Mouse (Mus musculus): ENCODE results near the gene Peak1. TPM values are rescaled to one million over a fixed set of nuclear protein-coding genes. Genes with fewer than 3 reads are reported as not detected.
A peak's percentile ranks its signal among the peaks of the same experiment; 100 is the strongest.
"Not testable (repeated sequence)": the region's sequence is repeated elsewhere in the genome, so short reads cannot be mapped to it uniquely, and the experiment has no call there.

Gene Peak1
- polyA plus RNA-seq, 1 experiment from 2014 or later: 5.5 TPM

- H3K9me3 ChIP-seq (ENCODE audit: control insufficient read depth, low read length); H3K36me3 ChIP-seq (ENCODE audit: control insufficient read depth, insufficient read depth); H3K9ac ChIP-seq (replicated peaks; ENCODE audit: low read depth, low read length); H3K4me1 ChIP-seq (replicated peaks; ENCODE audit: control insufficient read depth, insufficient read depth, low read length); H3K27me3 ChIP-seq (replicated peaks; ENCODE audit: control insufficient read depth, insufficient read depth, low read length); H3K27ac ChIP-seq (ENCODE audit: low read length): not testable (repeated sequence)
- WGBS: 12% methylated on average over 24 of the region's 45 CpGs
- H3K4me2 ChIP-seq (ENCODE audit: low read length): peak overlapping the region; percentile 42
- peak overlapping the region; percentile 26 for H3K4me3 ChIP-seq (replicated peaks; ENCODE audit: low read length)
- ATAC-seq: peak; percentile 100
Measured at GRCm38 (mm10) chr9:56223429-56224051, 194.3 kb downstream of the Peak1 start.

GRCm38 (mm10) chr9:56218860-56219259 lies 199.0 kb downstream of the Peak1 start:
- Histone ChIP-seq H3K4me2 (ENCODE audit: low read length) (no peak overlapping the region), H3K4me1 (replicated peaks; ENCODE audit: control insufficient read depth, insufficient read depth, low read length) (no peaks in the 10 kb centered on the region), H3K27me3 (replicated peaks; ENCODE audit: control insufficient read depth, insufficient read depth, low read length) (0 out of 2 replicates have a peak, but pooled peaks cover 5% of the 10 kb centered on the region), H3K9me3 (ENCODE audit: control insufficient read depth, low read length) (no peaks in the 10 kb centered on the region), H3K27ac (ENCODE audit: low read length) (no peak overlapping the region), H3K4me3 (replicated peaks; ENCODE audit: low read length) (no peak overlapping the region), H3K36me3 (ENCODE audit: control insufficient read depth, insufficient read depth) (no peaks in the 10 kb centered on the region), H3K9ac (replicated peaks; ENCODE audit: low read depth, low read length) (no peak overlapping the region)
- WGBS: 85% methylated on average over 2 of the region's 2 CpGs
- ATAC-seq: no peak

GRCm38 (mm10) chr9:56218043-56218442 lies 199.8 kb downstream of the Peak1 start:
- Histone ChIP-seq H3K9ac (replicated peaks; ENCODE audit: low read depth, low read length) (no peak overlapping the region), H3K27ac (ENCODE audit: low read length) (no peak overlapping the region), H3K4me3 (replicated peaks; ENCODE audit: low read length) (no peak overlapping the region), H3K4me2 (ENCODE audit: low read length) (no peak overlapping the region), H3K27me3 (replicated peaks; ENCODE audit: control insufficient read depth, insufficient read depth, low read length) (0 out of 2 replicates have a peak, but pooled peaks cover 5% of the 10 kb centered on the region), H3K36me3 (ENCODE audit: control insufficient read depth, insufficient read depth) (no peaks in the 10 kb centered on the region), H3K4me1 (replicated peaks; ENCODE audit: control insufficient read depth, insufficient read depth, low read length) (0 out of 2 replicates have a peak, but pooled peaks cover 3% of the 10 kb centered on the region), H3K9me3 (ENCODE audit: control insufficient read depth, low read length) (no peaks in the 10 kb centered on the region)
- 90% methylated on average over 2 of the region's 2 CpGs for WGBS
- no peak for ATAC-seq

GRCm38 (mm10) chr9:56217386-56217785 lies 200.5 kb downstream of the Peak1 start:
- H3K9ac ChIP-seq (replicated peaks; ENCODE audit: low read depth, low read length): no peak overlapping the region
- no peak overlapping the region for H3K27ac ChIP-seq (ENCODE audit: low read length)
- 0 out of 2 replicates have a peak, but pooled peaks cover 3% of the 10 kb centered on the region for H3K4me1 ChIP-seq (replicated peaks; ENCODE audit: control insufficient read depth, insufficient read depth, low read length)
- H3K4me2 ChIP-seq (ENCODE audit: low read length): no peak overlapping the region
- H3K36me3 ChIP-seq (ENCODE audit: control insufficient read depth, insufficient read depth): no peaks in the 10 kb centered on the region
- 67% methylated on average over 1 of the region's 1 CpGs for WGBS
- H3K27me3 ChIP-seq (replicated peaks; ENCODE audit: control insufficient read depth, insufficient read depth, low read length): 0 out of 2 replicates have a peak, but pooled peaks cover 1% of the 10 kb centered on the region
- no peak for ATAC-seq
- no peaks in the 10 kb centered on the region for H3K9me3 ChIP-seq (ENCODE audit: control insufficient read depth, low read length)
- no peak overlapping the region for H3K4me3 ChIP-seq (replicated peaks; ENCODE audit: low read length)

GRCm38 (mm10) chr9:56213451-56214291 lies 204.2 kb downstream of the Peak1 start:
- Histone ChIP-seq H3K9me3 (ENCODE audit: control insufficient read depth, low read length) (no peaks in the 10 kb centered on the region), H3K27ac (ENCODE audit: low read length) (no peak overlapping the region), H3K4me2 (ENCODE audit: low read length) (peak overlapping the region; percentile 45), H3K4me1 (replicated peaks; ENCODE audit: control insufficient read depth, insufficient read depth, low read length) (0 out of 2 replicates have a peak, but pooled peaks cover 3% of the 10 kb centered on the region), H3K4me3 (replicated peaks; ENCODE audit: low read length) (peak overlapping the region; percentile 22), H3K27me3 (replicated peaks; ENCODE audit: control insufficient read depth, insufficient read depth, low read length) (no peaks in the 10 kb centered on the region), H3K9ac (replicated peaks; ENCODE audit: low read depth, low read length) (peak overlapping the region; percentile 41; the same call in 1 of the 2 replicates), H3K36me3 (ENCODE audit: control insufficient read depth, insufficient read depth) (no peaks in the 10 kb centered on the region)
- 6% methylated on average over 11 of the region's 11 CpGs for whole genome bisulfite sequencing
- peak; percentile 83 for ATAC-seq

- 82% methylated on average over 8 of the region's 8 CpGs for WGBS
- H3K27ac ChIP-seq (ENCODE audit: low read length): no peak overlapping the region
Measured at GRCm38 (mm10) chr9:56208817-56209216, 209.1 kb downstream of the Peak1 start.

GRCm38 (mm10) chr9:56207516-56207915 lies 210.4 kb downstream of the Peak1 start:
- no peaks in the 10 kb centered on the region for H3K4me1 ChIP-seq (replicated peaks; ENCODE audit: control insufficient read depth, insufficient read depth, low read length)
- H3K27ac ChIP-seq (ENCODE audit: low read length): no peak overlapping the region
- H3K4me3 ChIP-seq (replicated peaks; ENCODE audit: low read length): no peak overlapping the region
- no peak overlapping the region for H3K4me2 ChIP-seq (ENCODE audit: low read length)
- no peaks in the 10 kb centered on the region for H3K27me3 ChIP-seq (replicated peaks; ENCODE audit: control insufficient read depth, insufficient read depth, low read length)
- 78% methylated on average over 5 of the region's 5 CpGs for WGBS
- no peaks in the 10 kb centered on the region for H3K9me3 ChIP-seq (ENCODE audit: control insufficient read depth, low read length)
- no peak for ATAC-seq
- H3K9ac ChIP-seq (replicated peaks; ENCODE audit: low read depth, low read length): no peak overlapping the region
- H3K36me3 ChIP-seq (ENCODE audit: control insufficient read depth, insufficient read depth): no peaks in the 10 kb centered on the region

More at GRCm38 (mm10) chr9:56208817-56209216, 209.1 kb downstream of the Peak1 start:
- no peaks in the 10 kb centered on the region for H3K9me3 ChIP-seq (ENCODE audit: control insufficient read depth, low read length)
- H3K36me3 ChIP-seq (ENCODE audit: control insufficient read depth, insufficient read depth): no peaks in the 10 kb centered on the region
- 0 out of 2 replicates have a peak, but pooled peaks cover 3% of the 10 kb centered on the region for H3K4me1 ChIP-seq (replicated peaks; ENCODE audit: control insufficient read depth, insufficient read depth, low read length)
- H3K9ac ChIP-seq (replicated peaks; ENCODE audit: low read depth, low read length): no peak overlapping the region
- no peaks in the 10 kb centered on the region for H3K27me3 ChIP-seq (replicated peaks; ENCODE audit: control insufficient read depth, insufficient read depth, low read length)
- no peak for ATAC-seq
- no peak overlapping the region for H3K4me3 ChIP-seq (replicated peaks; ENCODE audit: low read length)
- H3K4me2 ChIP-seq (ENCODE audit: low read length): no peak overlapping the region

- H3K9ac ChIP-seq (replicated peaks; ENCODE audit: low read depth, low read length): no peak overlapping the region
- 94% methylated on average over 10 of the region's 10 CpGs for WGBS
- no peaks in the 10 kb centered on the region for H3K27me3 ChIP-seq (replicated peaks; ENCODE audit: control insufficient read depth, insufficient read depth, low read length)
- H3K4me3 ChIP-seq (replicated peaks; ENCODE audit: low read length): no peak overlapping the region
- H3K4me2 ChIP-seq (ENCODE audit: low read length): no peak overlapping the region
- no peak for ATAC-seq
- H3K9me3 ChIP-seq (ENCODE audit: control insufficient read depth, low read length): no peaks in the 10 kb centered on the region
- no peak overlapping the region for H3K27ac ChIP-seq (ENCODE audit: low read length)
- H3K36me3 ChIP-seq (ENCODE audit: control insufficient read depth, insufficient read depth): no peaks in the 10 kb centered on the region
- H3K4me1 ChIP-seq (replicated peaks; ENCODE audit: control insufficient read depth, insufficient read depth, low read length): no peaks in the 10 kb centered on the region
Measured at GRCm38 (mm10) chr9:56207083-56207482, 210.8 kb downstream of the Peak1 start.

- Histone ChIP-seq H3K36me3 (ENCODE audit: control insufficient read depth, insufficient read depth) (no peaks in the 10 kb centered on the region), H3K27ac (ENCODE audit: low read length) (no peak overlapping the region), H3K4me3 (replicated peaks; ENCODE audit: low read length) (no peak overlapping the region), H3K9me3 (ENCODE audit: control insufficient read depth, low read length) (no peaks in the 10 kb centered on the region), H3K27me3 (replicated peaks; ENCODE audit: control insufficient read depth, insufficient read depth, low read length) (no peaks in the 10 kb centered on the region), H3K9ac (replicated peaks; ENCODE audit: low read depth, low read length) (no peak overlapping the region), H3K4me2 (ENCODE audit: low read length) (no peak overlapping the region), H3K4me1 (replicated peaks; ENCODE audit: control insufficient read depth, insufficient read depth, low read length) (no peaks in the 10 kb centered on the region)
- ATAC-seq: no peak
- WGBS: 87% methylated on average over 11 of the region's 11 CpGs
Measured at GRCm38 (mm10) chr9:56205336-56205735, 212.5 kb downstream of the Peak1 start.

Data from forebrain, embryonic 16.5 days (tissue).